Comparison of ENCODE assay signal across 8 mouse cellular contexts in genomic region chr7:16944808-16945315, GRCm38 (mm10). TPM values are rescaled to one million over a fixed set of nuclear protein-coding genes. Genes with fewer than 3 reads are reported as not detected.
A peak's percentile ranks its signal among the peaks of the same experiment; 100 is the strongest.
DNase-seq lines count a peak whose midpoint lies in the region; ATAC-seq lines count a peak whose summit lies in the region.

No protein-coding gene starts in this region.

- intact Hi-C loops in heart, postnatal 14 days (cut with DNase I): no loop called here
- intact Hi-C loops in left cerebral cortex, postnatal 25 days (cut with DNase I): loop anchor here (2.0 kb wide), 1 partner anchor 20 kb away; the partner anchor contains the start of gene Calm3
- intact Hi-C loops in left cerebral cortex, postnatal 14 days (cut with DNase I): no loop called here

- peak overlapping the region; percentile 94 for H3K4me2 ChIP-seq in heart, embryonic 14.5 days (ENCODE audit: low read length)
- H3K4me2 ChIP-seq in forebrain, embryonic 15.5 days (replicated peaks): peak overlapping the region; percentile 78
- H3K4me2 ChIP-seq in liver, embryonic 16.5 days (ENCODE audit: low read depth, low read length): peak overlapping the region; percentile 58

- H3K9me3 ChIP-seq in heart, embryonic 14.5 days (ENCODE audit: control insufficient read depth, low read length): no peaks in the 10 kb centered on the region
- no peaks in the 10 kb centered on the region for H3K9me3 ChIP-seq in forebrain, embryonic 15.5 days
- no peaks in the 10 kb centered on the region for H3K9me3 ChIP-seq in liver, embryonic 16.5 days (replicated peaks; ENCODE audit: control insufficient read depth, low read length)

- H3K4me1 ChIP-seq in heart, embryonic 14.5 days (ENCODE audit: control insufficient read depth in 2 of 2, insufficient read depth in 2 of 2, low read length in 2 of 2): peaks cover 34 to 51% of the 10 kb centered on the region in 2 experiments
- peaks cover 85% of the 10 kb centered on the region for H3K4me1 ChIP-seq in forebrain, embryonic 15.5 days
- peaks cover 2% of the 10 kb centered on the region; the same call in 1 of the 2 replicates for H3K4me1 ChIP-seq in liver, embryonic 16.5 days (ENCODE audit: control insufficient read depth, low read depth, low read length)

- peak overlapping the region; percentile 82 for H3K9ac ChIP-seq in heart, embryonic 14.5 days (ENCODE audit: low read length)
- H3K9ac ChIP-seq in forebrain, embryonic 15.5 days (replicated peaks): peak overlapping the region; percentile 73
- H3K9ac ChIP-seq in liver, embryonic 16.5 days (ENCODE audit: low read depth, low read length): peak overlapping the region; percentile 35; the same call in 1 of the 2 replicates

- ATAC-seq in heart, embryonic 14.5 days (ENCODE audit: insufficient number of reproducible peaks, insufficient read depth, low FRiP score, low read depth): no peak
- ATAC-seq in forebrain, embryonic 15.5 days (replicated peaks): peak; percentile 9; the same call in 1 of the 2 replicates
- ATAC-seq in liver, embryonic 16.5 days (ENCODE audit: low read depth): no peak

- no peaks in the 10 kb centered on the region for H3K36me3 ChIP-seq in heart, embryonic 14.5 days (ENCODE audit: control insufficient read depth, insufficient read depth, low read length)
- H3K36me3 ChIP-seq in forebrain, embryonic 15.5 days: no peaks in the 10 kb centered on the region
- H3K36me3 ChIP-seq in liver, embryonic 16.5 days (ENCODE audit: control insufficient read depth, insufficient read depth): no peaks in the 10 kb centered on the region

- DNase-seq in heart, postnatal 14 days: no peak
- peak; percentile 28 for DNase-seq in ES-CJ7 (ENCODE audit: low read depth, low spot score)
- no peak for DNase-seq in left cerebral cortex, postnatal 25 days (ENCODE audit: low spot score in 2 of 2)
- no peak for DNase-seq in right cerebral cortex, postnatal 14 days
- DNase-seq in left cerebral cortex, postnatal 14 days (ENCODE audit: low spot score in 2 of 2): no peak

- H3K4me3 ChIP-seq in heart, embryonic 14.5 days (ENCODE audit: control insufficient read depth in 1 of 2, insufficient read depth in 1 of 2, low read depth in 1 of 2, low read length in 2 of 2): peak overlapping the region; percentile 53 to 63
- H3K4me3 ChIP-seq in forebrain, embryonic 15.5 days: peak overlapping the region; percentile 60
- H3K4me3 ChIP-seq in liver, embryonic 16.5 days (ENCODE audit: low read depth, low read length): peak overlapping the region; percentile 48

- H3K27ac ChIP-seq in heart, embryonic 14.5 days (replicated peaks in 1 of 2; ENCODE audit: control insufficient read depth in 1 of 2, insufficient read depth in 1 of 2, low read depth in 2 of 2, low read length in 2 of 2): no peak overlapping the region
- H3K27ac ChIP-seq in forebrain, embryonic 15.5 days (replicated peaks): peak overlapping the region; percentile 88
- no peak overlapping the region for H3K27ac ChIP-seq in liver, embryonic 16.5 days (ENCODE audit: low read length)

- 2% methylated on average over 22 of the region's 22 CpGs for WGBS in heart, embryonic 14.5 days
- 2% methylated on average over 22 of the region's 22 CpGs for WGBS in forebrain, embryonic 15.5 days
- WGBS in liver, embryonic 16.5 days (ENCODE audit: insufficient replicate concordance): 2% methylated on average over 22 of the region's 22 CpGs

- H3K27me3 ChIP-seq in heart, embryonic 14.5 days (ENCODE audit: control insufficient read depth, insufficient read depth, low read length): peaks cover 42% of the 10 kb centered on the region
- no peaks in the 10 kb centered on the region; the same call in 1 of the 2 replicates for H3K27me3 ChIP-seq in forebrain, embryonic 15.5 days
- H3K27me3 ChIP-seq in liver, embryonic 16.5 days (ENCODE audit: control insufficient read depth, insufficient read depth, low read depth, low read length): peaks cover 64% of the 10 kb centered on the region

RNA-seq across cellular contexts. Expression of gene Pnmal2, which starts 0.4 kb away (rescaled TPM):
- 2.8 TPM in 2 replicates for polyA plus RNA-seq in heart, embryonic 14.5 days (2014; fragmentation: Nextera tagmentation; extraction: Ambion mirVana)
- total RNA-seq in heart, postnatal 14 days (2021): 1 to 10 TPM; 3.6 to 4.0 TPM
- polyA plus RNA-seq in forebrain, embryonic 15.5 days (2015; fragmentation: Nextera tagmentation; extraction: Ambion mirVana): 87.4 and 102 TPM in 2 replicates
- polyA plus RNA-seq in liver, embryonic 16.5 days (2015; fragmentation: Nextera tagmentation; extraction: Ambion mirVana): 0.20 and 0.42 TPM in 2 replicates
- 100 to 1,000 TPM; 268 to 274 TPM for total RNA-seq in left cerebral cortex, postnatal 25 days (2021)
- total RNA-seq in left cerebral cortex, postnatal 14 days (2021): 100 to 1,000 TPM; 215 to 249 TPM

RNA-seq across cellular contexts. Expression of gene Pnmal1, which starts 14.6 kb away (rescaled TPM):
- 0.04 and 0.45 TPM in 2 replicates for polyA plus RNA-seq in heart, embryonic 14.5 days (2014; fragmentation: Nextera tagmentation; extraction: Ambion mirVana)
- not detected for total RNA-seq in heart, postnatal 14 days (2021)
- polyA plus RNA-seq in forebrain, embryonic 15.5 days (2015; fragmentation: Nextera tagmentation; extraction: Ambion mirVana): 47.9 and 53.1 TPM in 2 replicates
- 0.02 and 0.05 TPM in 2 replicates for polyA plus RNA-seq in liver, embryonic 16.5 days (2015; fragmentation: Nextera tagmentation; extraction: Ambion mirVana)
- 100 to 1,000 TPM; 107 to 115 TPM for total RNA-seq in left cerebral cortex, postnatal 25 days (2021)
- 10 to 100 TPM; 85.4 to 91.6 TPM for total RNA-seq in left cerebral cortex, postnatal 14 days (2021)

RNA-seq across cellular contexts. Expression of gene Calm3, which starts 20.9 kb away (rescaled TPM):
- polyA plus RNA-seq in heart, embryonic 14.5 days (2014; fragmentation: Nextera tagmentation; extraction: Ambion mirVana): 119 and 152 TPM in 2 replicates
- total RNA-seq in heart, postnatal 14 days (2021): 100 to 1,000 TPM; 228 to 250 TPM
- polyA plus RNA-seq in forebrain, embryonic 15.5 days (2015; fragmentation: Nextera tagmentation; extraction: Ambion mirVana): 291 and 305 TPM in 2 replicates
- 81.6 and 86.6 TPM in 2 replicates for polyA plus RNA-seq in liver, embryonic 16.5 days (2015; fragmentation: Nextera tagmentation; extraction: Ambion mirVana)
- total RNA-seq in left cerebral cortex, postnatal 25 days (2021): 1,000 to 10,000 TPM; 1,837 to 1,919 TPM
- total RNA-seq in left cerebral cortex, postnatal 14 days (2021): 1,000 to 10,000 TPM; 2,088 to 2,136 TPM

RNA-seq across cellular contexts. Expression of gene Gm42372, which starts 38.0 kb away (rescaled TPM):
- polyA plus RNA-seq in heart, embryonic 14.5 days (2014; fragmentation: Nextera tagmentation; extraction: Ambion mirVana): 0.08 and 0.12 TPM in 2 replicates
- under 1 TPM; 0.07 TPM for total RNA-seq in heart, postnatal 14 days (2021)
- 3.7 and 4.3 TPM in 2 replicates for polyA plus RNA-seq in forebrain, embryonic 15.5 days (2015; fragmentation: Nextera tagmentation; extraction: Ambion mirVana)
- polyA plus RNA-seq in liver, embryonic 16.5 days (2015; fragmentation: Nextera tagmentation; extraction: Ambion mirVana): 0.04 TPM in 2 replicates
- 10 to 100 TPM; 62.3 to 64.9 TPM for total RNA-seq in left cerebral cortex, postnatal 25 days (2021)
- total RNA-seq in left cerebral cortex, postnatal 14 days (2021): 10 to 100 TPM; 59.2 to 61.7 TPM

RNA-seq across cellular contexts. Expression of gene Ptgir, which starts 38.6 kb away (rescaled TPM):
- 0.38 and 0.57 TPM in 2 replicates for polyA plus RNA-seq in heart, embryonic 14.5 days (2014; fragmentation: Nextera tagmentation; extraction: Ambion mirVana)
- 1 to 10 TPM; 1.4 to 1.6 TPM for total RNA-seq in heart, postnatal 14 days (2021)
- polyA plus RNA-seq in forebrain, embryonic 15.5 days (2015; fragmentation: Nextera tagmentation; extraction: Ambion mirVana): 0.13 and 0.29 TPM in 2 replicates
- polyA plus RNA-seq in liver, embryonic 16.5 days (2015; fragmentation: Nextera tagmentation; extraction: Ambion mirVana): 1.2 and 1.3 TPM in 2 replicates
- under 1 TPM; 0.14 to 0.16 TPM for total RNA-seq in left cerebral cortex, postnatal 25 days (2021)
- under 1 TPM in 1 of 2 experiments, not detected in 1; 0.11 TPM for total RNA-seq in left cerebral cortex, postnatal 14 days (2021)

Comparison
In these comparisons a context has a peak if more than half of its experiments do, and no peak if none do; other contexts are left out.
1. RNA of gene Pnmal2, which starts 0.4 kb away (total RNA-seq): 268 to 274 TPM in left cerebral cortex, postnatal 25 days and 215 to 249 TPM in left cerebral cortex, postnatal 14 days; 3.6 to 4.0 TPM in heart, postnatal 14 days; every median in the first group is over 10 times any median in the second.
2. RNA of gene Pnmal1, which starts 14.6 kb away (total RNA-seq): 107 to 115 TPM in left cerebral cortex, postnatal 25 days and 85.4 to 91.6 TPM in left cerebral cortex, postnatal 14 days; not detected in heart, postnatal 14 days; every median in the first group is over 10 times any median in the second.
3. RNA of gene Calm3, which starts 20.9 kb away (total RNA-seq): 2,088 to 2,136 TPM in left cerebral cortex, postnatal 14 days and 1,837 to 1,919 TPM in left cerebral cortex, postnatal 25 days; 228 to 250 TPM in heart, postnatal 14 days; every median in the first group is over 4 times any median in the second.
4. Peak in every context shown above with its lines, with median percentiles within 50 percentile points of each other: H3K4me2 ChIP-seq, H3K4me3 ChIP-seq and H3K9ac ChIP-seq.